Mouse (Mus musculus) v-Abl transformed pro-B cells (cell line): ENCODE measurements around the gene Aldh3b1.

Experiments used
- in situ Hi-C, 2 experiments: fragments of 400-800 bp; cut with MboI; formaldehyde crosslinking; loops; one replicate each; pipeline ENCODE4 v1.15.1; 2025; ENCODE audit not compliant: unreplicated experiment in 2 of 2

Gene Aldh3b1

GRCm38 (mm10) chr19:3945872-3946564 is 16.4 kb upstream of the Aldh3b1 start:
- in situ Hi-C loops, result loop anchor here in 1 of 2 experiments (5.0 kb wide), 1 partner anchor 39 kb away; the partner anchor contains the start of gene Tcirg1

- in situ Hi-C loops, result loop anchor here in 1 of 2 experiments (5.0 kb wide), 1 partner anchor 41 kb away; no protein-coding TSS in a partner anchor
These were observed 13.6 kb upstream of the Aldh3b1 start for GRCm38 (mm10) chr19:3942986-3943735.

GRCm38 (mm10) chr19:3942315-3942714 is 12.7 kb upstream of the Aldh3b1 start:
- in situ Hi-C loops, result loop anchor here in 1 of 2 experiments (5.0 kb wide), 1 partner anchor 40 kb away; no protein-coding TSS in a partner anchor

GRCm38 (mm10) chr19:3935896-3936850 is 6.6 kb upstream of the Aldh3b1 start:
- in situ Hi-C loops, result loop anchor here in 1 of 2 experiments (10.0 kb wide), 1 partner anchor 359 kb away; no protein-coding TSS in a partner anchor

- in situ Hi-C loops, result loop anchor here in 1 of 2 experiments (10.0 kb wide), 1 partner anchor 360 kb away; no protein-coding TSS in a partner anchor
These were observed 5.7 kb upstream of the Aldh3b1 start, which contains the start of gene Unc93b1 for GRCm38 (mm10) chr19:3935032-3935895. TSS of gene Unc93b1 (plus strand) at chr19:3935186.

- in situ Hi-C loops, result loop anchor here in 1 of 2 experiments (10.0 kb wide), 1 partner anchor 363 kb away; no protein-coding TSS in a partner anchor
These were observed 2.1 kb upstream of the Aldh3b1 start for GRCm38 (mm10) chr19:3931716-3932115.

GRCm38 (mm10) chr19:3930262-3931057 is 852 bp upstream of the Aldh3b1 start:
- in situ Hi-C loops, result loop anchor here in 1 of 2 experiments (10.0 kb wide), 1 partner anchor 364 kb away; no protein-coding TSS in a partner anchor

GRCm38 (mm10) chr19:3928779-3929178 is 829 bp downstream of the Aldh3b1 start:
- in situ Hi-C loops, result no loop called here

GRCm38 (mm10) chr19:3927989-3928388 is 1.6 kb downstream of the Aldh3b1 start:
- in situ Hi-C loops, result no loop called here

- in situ Hi-C loops, result no loop called here
These were observed 2.9 kb downstream of the Aldh3b1 start for GRCm38 (mm10) chr19:3926685-3927084.

GRCm38 (mm10) chr19:3926279-3926678 is 3.3 kb downstream of the Aldh3b1 start:
- in situ Hi-C loops, result no loop called here

GRCm38 (mm10) chr19:3925859-3926258 is 3.7 kb downstream of the Aldh3b1 start:
- in situ Hi-C loops, result no loop called here

GRCm38 (mm10) chr19:3924868-3925267 is 4.7 kb downstream of the Aldh3b1 start:
- in situ Hi-C loops, result no loop called here

- in situ Hi-C loops, result no loop called here
These were observed 5.4 kb downstream of the Aldh3b1 start for GRCm38 (mm10) chr19:3924190-3924589.

- in situ Hi-C loops, result no loop called here
These were observed 6.0 kb downstream of the Aldh3b1 start for GRCm38 (mm10) chr19:3923586-3923985.

- in situ Hi-C loops, result no loop called here
These were observed 6.8 kb downstream of the Aldh3b1 start for GRCm38 (mm10) chr19:3922661-3923371.

GRCm38 (mm10) chr19:3919928-3920327 is 9.7 kb downstream of the Aldh3b1 start:
- in situ Hi-C loops, result no loop called here

GRCm38 (mm10) chr19:3916727-3917126 is 12.9 kb downstream of the Aldh3b1 start:
- in situ Hi-C loops, result no loop called here
